Mouse (Mus musculus) bone marrow macrophage, adult 2 months (primary cell): ENCODE results near the gene R3hdm2.

Experiments used
- CTCF ChIP-seq: IDR thresholded peaks from 2 replicates; pipeline ENCODE4 v1.5.1; 2012; ENCODE audit warnings: low read depth, mild to moderate bottlenecking, low read length, moderate library complexity
- POLR2A ChIP-seq: IDR thresholded peaks from 2 replicates; pipeline ENCODE4 v1.6.1; 2012; ENCODE audit warnings: mild to moderate bottlenecking, low read depth, low read length, borderline replicate concordance

DNA sequence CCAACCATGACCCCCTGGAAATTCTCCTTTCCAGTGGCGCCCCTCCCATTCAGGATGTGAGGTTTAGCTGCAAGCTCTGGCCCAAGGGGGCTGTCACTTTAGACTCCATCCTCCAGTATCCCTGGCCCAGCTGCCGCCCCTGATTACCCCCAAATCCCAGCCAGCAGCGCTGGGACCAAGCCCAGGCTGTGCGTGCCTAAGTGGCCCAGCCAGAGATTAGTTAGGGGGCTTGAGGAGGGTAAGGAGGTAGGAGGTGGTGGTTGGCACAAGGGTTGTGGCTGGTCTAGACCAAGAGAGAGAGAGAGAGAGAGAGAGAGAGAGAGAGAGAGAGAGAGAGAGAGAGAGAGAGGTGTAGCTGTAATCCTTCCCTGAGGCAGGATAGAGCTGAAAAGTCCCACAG is 151.4 kb downstream of the R3hdm2 start:
- no peak for TF ChIP-seq CTCF
- no peak for TF ChIP-seq POLR2A
